Mouse (Mus musculus) C2C12 (cell line): ENCODE measurements around the gene Iffo2. TPM values are rescaled to one million over a fixed set of nuclear protein-coding genes. Genes with fewer than 3 reads are reported as not detected.
A peak's percentile ranks its signal among the peaks of the same experiment; 100 is the strongest.

Experiments used
- H3K27me3 ChIP-seq: one replicate; pipeline ENCODE4 v1.6.1; 2011; ENCODE audit not compliant: control insufficient read depth, insufficient read depth, insufficient read length
- H3K36me3 ChIP-seq: one replicate; pipeline ENCODE4 v1.6.1; 2011; ENCODE audit not compliant: control insufficient read depth, insufficient read depth
- H3K4me3 ChIP-seq: one replicate; pipeline ENCODE4 v1.5.1; 2011; ENCODE audit warnings: mild to moderate bottlenecking, control low read depth; ENCODE audit not compliant: poor library complexity, insufficient read depth, severe bottlenecking
- H3K79me2 ChIP-seq: one replicate; pipeline ENCODE4 v1.6.1; 2011; ENCODE audit not compliant: control insufficient read depth, insufficient read depth
- H3K79me3 ChIP-seq: one replicate; pipeline ENCODE4 v1.6.1; 2011; ENCODE audit warnings: low read depth, control low read depth
- H3ac ChIP-seq: one replicate; pipeline ENCODE3; 2011; ENCODE audit warnings: low read depth; ENCODE audit not compliant: control insufficient read depth, insufficient read length
- CEBPB ChIP-seq: IDR thresholded peaks from one replicate; pipeline ENCODE4 v1.6.1; 2011; ENCODE audit warnings: low read depth, mild to moderate bottlenecking, control low read depth, moderate library complexity
- CTCF ChIP-seq: IDR thresholded peaks from one replicate; pipeline ENCODE4 v1.5.1; 2011; ENCODE audit not compliant: control insufficient read depth, insufficient read depth, insufficient read length
- FOSL1 ChIP-seq: IDR thresholded peaks from one replicate; pipeline ENCODE4 v1.8.0; 2011; ENCODE audit warnings: mild to moderate bottlenecking, low read length; ENCODE audit not compliant: poor library complexity, insufficient read depth, severe bottlenecking
- MAX ChIP-seq: IDR thresholded peaks from one replicate; pipeline ENCODE4 v1.6.1; 2011; ENCODE audit warnings: mild to moderate bottlenecking, control low read depth
- MYOD1 ChIP-seq: IDR thresholded peaks from one replicate; pipeline ENCODE4 v1.6.1; 2011; ENCODE audit warnings: low read depth; ENCODE audit not compliant: control insufficient read depth, insufficient read length
- MYOG ChIP-seq: IDR thresholded peaks from one replicate; pipeline ENCODE4 v1.6.1; 2011; ENCODE audit not compliant: control insufficient read depth, insufficient read length; ENCODE audit errors: extremely low read depth
- USF1 ChIP-seq: IDR thresholded peaks from one replicate; pipeline ENCODE4 v1.6.1; 2011; ENCODE audit warnings: low read depth, mild to moderate bottlenecking, control low read depth, moderate library complexity
- polyA plus RNA-seq: library from polyadenylated mRNA; unstranded; fragments of >200 nt; fragmentation: generic; extraction: Trizol; gene quantifications from one replicate; pipeline ENCODE4 v1.2.1, GENCODE M21; 2012; ENCODE audit warnings: missing spikeins

Iffo2 gene
- polyA plus RNA-seq, 1 experiment = 20.0 TPM

DNA sequence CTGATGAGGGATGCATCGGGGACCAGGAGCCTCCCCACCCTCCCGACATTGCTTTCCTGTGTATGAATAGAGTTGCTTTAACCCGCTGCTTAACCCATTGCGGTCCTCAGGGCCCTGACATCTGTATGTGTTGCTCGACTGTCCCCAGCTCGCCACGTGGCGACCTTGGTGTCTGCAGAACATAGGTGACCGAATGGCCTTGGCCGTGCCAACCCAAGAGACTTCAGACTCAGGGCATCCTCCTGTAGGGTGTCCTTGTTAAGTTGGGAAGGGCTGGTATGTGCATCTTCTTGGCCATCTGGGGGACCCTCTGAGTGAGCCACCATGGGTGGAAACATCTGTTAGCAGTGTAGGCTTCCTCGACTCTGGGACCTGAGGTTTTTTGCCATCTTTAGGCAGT lies 74.9 kb downstream of the Iffo2 start:
- no peak overlapping the region for H3ac ChIP-seq
- H3K79me2 ChIP-seq = peaks cover 57% of the 10 kb centered on the region
- H3K4me3 ChIP-seq = no peak overlapping the region
- TF ChIP-seq FOSL1 (no peak), MAX (no peak), CTCF (no peak), USF1 (no peak), CEBPB (no peak), MYOG (no peak), MYOD1 (no peak)
- H3K27me3 ChIP-seq = no peaks in the 10 kb centered on the region
- peaks cover 53% of the 10 kb centered on the region for H3K36me3 ChIP-seq
- H3K79me3 ChIP-seq = peaks cover 17% of the 10 kb centered on the region

DNA sequence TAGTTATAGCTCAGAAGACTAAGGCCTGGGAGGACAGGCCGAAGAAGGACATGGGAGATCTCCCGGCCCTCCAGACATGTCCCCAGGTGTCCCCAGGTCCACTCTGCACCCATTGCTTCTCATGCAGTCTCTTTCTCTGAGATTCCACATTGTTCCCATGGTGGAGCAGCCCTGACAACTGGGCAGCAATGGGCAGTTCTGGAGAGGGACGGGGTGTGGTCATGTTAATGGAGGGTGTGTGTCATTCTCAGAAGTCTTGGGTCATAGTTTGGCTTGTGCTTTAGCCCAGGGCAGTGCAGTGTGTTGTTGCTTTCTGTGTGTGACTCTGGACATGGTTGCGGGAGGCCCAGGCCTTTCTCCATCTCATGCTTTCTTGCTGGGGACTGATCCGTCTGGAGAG lies 76.4 kb downstream of the Iffo2 start:
- H3K27me3 ChIP-seq = no peaks in the 10 kb centered on the region
- no peak overlapping the region for H3K4me3 ChIP-seq
- H3K36me3 ChIP-seq = peaks cover 58% of the 10 kb centered on the region
- no peak overlapping the region for H3ac ChIP-seq
- peaks cover 11% of the 10 kb centered on the region for H3K79me3 ChIP-seq
- TF ChIP-seq MYOD1 (no peak), CEBPB (no peak)
- H3K79me2 ChIP-seq = peaks cover 51% of the 10 kb centered on the region

DNA sequence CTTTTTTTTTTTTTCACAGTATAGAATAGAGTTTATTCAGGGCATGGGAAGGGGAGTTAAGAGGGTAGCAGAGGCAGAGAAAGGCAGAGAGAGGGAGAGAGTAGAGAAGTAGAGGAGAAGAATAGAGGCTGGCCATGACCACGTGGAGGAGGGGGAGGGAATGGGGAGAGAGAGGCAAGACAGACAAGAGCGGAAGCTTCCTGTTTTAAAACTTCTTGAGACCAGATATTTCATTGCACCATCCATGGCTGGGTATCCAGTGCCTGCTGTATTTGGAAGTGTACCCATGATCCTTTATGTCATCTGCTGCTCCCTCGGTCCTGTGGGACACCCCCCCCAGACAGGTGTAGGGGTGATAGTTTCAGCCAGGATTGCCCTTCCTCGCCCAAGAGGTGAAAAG lies 78.6 kb downstream of the Iffo2 start:
- Histone ChIP-seq H3K27me3 (no peaks in the 10 kb centered on the region), H3ac (no peak overlapping the region), H3K79me3 (peaks cover 3% of the 10 kb centered on the region), H3K36me3 (peaks cover 71% of the 10 kb centered on the region), H3K4me3 (no peak overlapping the region), H3K79me2 (peaks cover 41% of the 10 kb centered on the region)
- TF ChIP-seq MYOD1 (no peak), USF1 (no peak), CEBPB (no peak), FOSL1 (no peak), CTCF (no peak), MYOG (no peak), MAX (no peak)

DNA sequence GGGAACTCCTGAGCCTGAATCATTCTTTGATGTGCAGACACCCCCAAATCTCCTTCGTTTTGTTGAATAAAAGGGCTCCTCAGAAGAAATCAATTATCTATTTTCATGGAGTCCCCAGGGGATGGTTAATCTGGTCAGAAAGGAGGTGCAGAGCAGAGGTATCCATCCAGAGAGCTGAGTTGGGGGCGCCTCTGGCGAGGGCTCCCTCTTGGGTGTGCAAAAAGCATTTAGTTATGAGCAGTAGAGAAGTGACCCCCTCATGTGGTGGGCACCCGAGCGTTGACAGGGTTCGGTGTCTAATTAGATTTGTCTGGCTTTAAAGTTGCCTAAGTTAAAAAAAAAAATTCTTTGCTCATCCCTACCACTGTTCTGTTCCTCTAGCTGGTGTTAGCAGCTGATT lies 80.6 kb downstream of the Iffo2 start:
- peaks cover 80% of the 10 kb centered on the region for H3K36me3 ChIP-seq
- H3K4me3 ChIP-seq = no peak overlapping the region
- no peak overlapping the region for H3ac ChIP-seq
- H3K79me2 ChIP-seq = peaks cover 23% of the 10 kb centered on the region
- peaks cover 3% of the 10 kb centered on the region for H3K79me3 ChIP-seq
- H3K27me3 ChIP-seq = no peaks in the 10 kb centered on the region
- TF ChIP-seq MAX (no peak), CEBPB (no peak), MYOD1 (no peak), CTCF (no peak), USF1 (no peak), MYOG (no peak), FOSL1 (no peak)

DNA sequence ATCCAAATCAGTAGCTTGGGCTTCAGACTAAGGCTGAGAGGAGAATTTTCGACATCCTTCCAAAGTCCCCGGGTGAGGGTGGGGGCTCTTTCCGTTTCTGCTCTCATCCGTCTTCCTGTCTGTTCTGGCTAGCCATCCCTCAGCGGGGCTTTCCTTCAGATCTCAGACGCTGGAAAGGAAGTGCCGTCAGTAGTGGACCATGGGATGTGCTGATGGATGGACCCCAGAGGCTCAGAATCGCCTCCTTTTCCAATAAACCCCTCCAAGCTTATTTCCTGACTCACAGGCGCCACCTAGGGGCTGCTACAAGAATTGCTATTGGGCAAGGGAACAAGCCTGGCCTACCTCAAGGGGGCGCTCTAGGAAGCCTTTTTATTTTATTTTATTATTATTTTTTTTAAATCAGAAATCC lies 81.2 kb downstream of the Iffo2 start:
- Histone ChIP-seq H3K27me3 (no peaks in the 10 kb centered on the region), H3K4me3 (no peak overlapping the region), H3K79me2 (peaks cover 22% of the 10 kb centered on the region), H3K79me3 (peaks cover 3% of the 10 kb centered on the region), H3ac (no peak overlapping the region), H3K36me3 (peaks cover 80% of the 10 kb centered on the region)
- TF ChIP-seq CTCF = peak; percentile 72
- TF ChIP-seq MYOD1 = no peak

DNA sequence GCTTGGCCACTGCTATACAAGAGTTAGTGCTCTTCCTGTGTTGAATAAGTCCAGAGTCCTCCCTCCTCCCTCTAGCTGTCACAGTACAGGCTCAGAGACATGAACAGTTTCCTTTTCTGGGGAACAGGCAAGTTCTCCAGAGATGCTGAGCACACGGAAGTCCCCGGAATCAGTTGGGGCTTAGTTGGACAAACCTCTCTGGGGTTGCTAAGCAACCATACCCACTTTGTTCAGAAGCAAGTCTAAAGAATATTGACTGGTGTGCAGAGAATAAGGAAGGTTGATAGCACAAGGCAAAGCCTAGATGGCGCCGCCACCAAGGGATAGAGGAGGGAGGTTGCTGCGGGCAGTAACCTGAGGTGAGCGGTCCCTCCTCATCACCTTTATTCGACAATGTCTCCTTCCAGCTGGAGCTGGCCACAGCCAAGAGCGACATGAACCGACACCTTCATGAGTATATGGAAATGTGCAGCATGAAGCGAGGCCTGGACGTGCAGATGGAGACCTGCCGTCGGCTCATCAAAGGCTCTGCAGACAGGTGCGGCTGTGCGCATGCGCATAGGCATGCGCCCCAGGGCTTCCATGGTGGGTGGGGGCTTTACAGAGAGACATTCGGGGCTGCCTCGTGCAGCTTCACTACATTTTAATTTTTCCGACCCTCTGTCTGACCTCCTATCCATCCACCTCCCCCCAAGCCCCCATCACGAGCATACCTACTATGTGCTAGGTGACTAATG lies 84.3 kb downstream of the Iffo2 start:
- peaks cover 3% of the 10 kb centered on the region for H3K79me3 ChIP-seq
- no peaks in the 10 kb centered on the region for H3K27me3 ChIP-seq
- peaks cover 16% of the 10 kb centered on the region for H3K79me2 ChIP-seq
- H3K4me3 ChIP-seq = no peak overlapping the region
- peaks cover 73% of the 10 kb centered on the region for H3K36me3 ChIP-seq
- H3ac ChIP-seq = no peak overlapping the region
- TF ChIP-seq FOSL1 (no peak), CTCF (no peak), MYOD1 (no peak), CEBPB (no peak), MYOG (no peak), USF1 (no peak), MAX (no peak)
